ENCODE assay signal across 22 mouse cellular contexts in the genomic region with DNA sequence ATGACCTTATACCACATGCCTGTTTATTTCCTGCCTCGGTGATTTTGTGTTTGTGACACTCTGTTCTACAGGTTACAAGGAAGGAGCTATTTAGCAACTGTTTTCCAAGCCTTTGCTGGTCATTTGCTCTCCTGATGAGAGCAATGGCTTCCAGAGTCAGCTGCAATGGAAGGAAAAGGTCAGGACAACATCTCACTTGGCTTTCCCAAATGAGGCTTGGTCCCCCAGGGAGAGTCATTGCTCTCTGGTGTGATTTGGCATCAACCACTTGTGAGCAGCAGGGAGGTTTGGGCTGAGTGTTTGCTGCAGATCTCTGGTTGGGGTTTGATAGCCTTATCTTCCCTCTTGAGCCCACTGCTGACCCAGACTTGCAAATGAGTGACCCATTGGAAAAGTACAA. TPM values are rescaled to one million over a fixed set of nuclear protein-coding genes. Genes with fewer than 3 reads are reported as not detected.
DNase-seq lines count a peak whose midpoint lies in the region; ATAC-seq lines count a peak whose summit lies in the region.
"Had no signal": no experiment of that assay in that cellular context is flagged by ENCODE, and none has a peak within 500 bp of the region (broad histone marks: within the 10 kb centered on the region; RNA-seq: fewer than 3 reads in every experiment).

No protein-coding gene starts in this region.

- ATAC-seq in inflammation-experienced regulatory T-cells, adult 6 months: no peak
- ATAC-seq: forebrain, embryonic 13.5 days; forebrain, embryonic 15.5 days; forebrain, postnatal 0 days had no signal

- no peak overlapping the region for H3K4me3 ChIP-seq in brown adipose tissue, adult 24 weeks (ENCODE audit: insufficient read depth, low read depth, low read length)
- H3K4me3 ChIP-seq: embryonic facial prominence, embryonic 10.5 days; embryonic facial prominence, embryonic 12.5 days; forebrain, embryonic 13.5 days; forebrain, embryonic 15.5 days had no signal

- peak; percentile 53 for DNase-seq in adrenal gland, postnatal 14 days
- no peak for DNase-seq in adrenal gland, adult 2 months
- DNase-seq in testis, postnatal 10 days (ENCODE audit: low spot score): peak; percentile 29
- DNase-seq in testis, postnatal 14 days (ENCODE audit: low spot score): no peak
- DNase-seq: adrenal gland, adult 8-10 months; cerebellum, adult 11 months; cerebellum, adult 18-20 months; cerebellum, adult 8-10 months; cerebellum, adult 9-11 months; cerebellum, postnatal 14 days; cerebellum, postnatal 36 days; forebrain, postnatal 0 days had no signal

- H3K4me1 ChIP-seq in brown adipose tissue, adult 24 weeks (ENCODE audit: control insufficient read depth, insufficient read depth, insufficient read length, low read length): peaks cover 15% of the 10 kb centered on the region
- H3K4me1 ChIP-seq: embryonic facial prominence, embryonic 10.5 days; embryonic facial prominence, embryonic 12.5 days; forebrain, embryonic 13.5 days; forebrain, embryonic 15.5 days had no signal

- H3K27ac ChIP-seq in brown adipose tissue, adult 24 weeks (replicated peaks; ENCODE audit: low read depth, low read length): peak overlapping the region; percentile 95
- H3K27ac ChIP-seq: embryonic facial prominence, embryonic 10.5 days; embryonic facial prominence, embryonic 12.5 days; forebrain, embryonic 13.5 days; forebrain, embryonic 15.5 days had no signal

RNA-seq across cellular contexts. Expression of gene Lrrn4, which starts 19.9 kb away (rescaled TPM):
- 3.0 and 3.3 TPM in 2 replicates for total RNA-seq in adrenal gland, postnatal 14 days (2021)
- total RNA-seq in adrenal gland, adult 2 months (2021): 1 to 10 TPM; 4.4 to 5.1 TPM
- 8.4 and 10.1 TPM in 2 replicates for polyA plus RNA-seq in adrenal gland, adult 2 months (2012; rRNA removed)
- polyA plus RNA-seq in brown adipose tissue, adult 24 weeks (2012; ENCODE audit: insufficient read depth, insufficient read length, missing spikeins): 1.1 and 1.4 TPM in 2 replicates
- under 1 TPM; 0.44 to 0.62 (median 0.50) TPM for polyA plus RNA-seq in inflammation-experienced regulatory T-cells, adult 6 months (2017; shearing (Covaris generic))
- total RNA-seq: MEL had no signal
- polyA plus RNA-seq: C2C12 had no signal

RNA-seq across cellular contexts. Expression of gene Fermt1, which starts 45.1 kb away (rescaled TPM):
- total RNA-seq in adrenal gland, postnatal 14 days (2021): not detected in 2 replicates
- total RNA-seq in adrenal gland, adult 2 months (2021): not detected
- not detected in 2 replicates for polyA plus RNA-seq in adrenal gland, adult 2 months (2012; rRNA removed)
- not detected in 2 replicates for polyA plus RNA-seq in brown adipose tissue, adult 24 weeks (2012; ENCODE audit: insufficient read depth, insufficient read length, missing spikeins)
- polyA plus RNA-seq in inflammation-experienced regulatory T-cells, adult 6 months (2017; shearing (Covaris generic)): under 1 TPM in 1 of 3 experiments, not detected in 2; 0.11 TPM
- total RNA-seq: adrenal gland, adult 8-10 months; adrenal gland, postnatal 36 days; common myeloid progenitor, adult 5-6 weeks; forebrain, postnatal 0 days; MEL had no signal
- polyA plus RNA-seq: C2C12; forebrain, embryonic 13.5 days; forebrain, embryonic 15.5 days; forebrain, postnatal 0 days had no signal

RNA-seq across cellular contexts. Expression of gene Crls1, which starts 54.1 kb away (rescaled TPM):
- total RNA-seq in adrenal gland, postnatal 14 days (2021): 117 and 131 TPM in 2 replicates
- 100 to 1,000 TPM; 106 to 129 TPM for total RNA-seq in adrenal gland, adult 2 months (2021)
- 142 and 210 TPM in 2 replicates for polyA plus RNA-seq in adrenal gland, adult 2 months (2012; rRNA removed)
- 277 and 328 TPM in 2 replicates for polyA plus RNA-seq in brown adipose tissue, adult 24 weeks (2012; ENCODE audit: insufficient read depth, insufficient read length, missing spikeins)
- polyA plus RNA-seq in inflammation-experienced regulatory T-cells, adult 6 months (2017; shearing (Covaris generic)): 1 to 10 TPM; 2.9 to 4.1 (median 3.6) TPM

Comparison
In these comparisons a context has a peak if more than half of its experiments do, and no peak if none do; other contexts are left out.
1. DNase-seq: peak in adrenal gland, postnatal 14 days (single experiment) and testis, postnatal 10 days (single experiment); none in adrenal gland, adult 2 months (single experiment) and testis, postnatal 14 days (single experiment).
2. RNA of gene Crls1, which starts 54.1 kb away (polyA plus RNA-seq): 277 to 328 TPM in brown adipose tissue, adult 24 weeks and 142 to 210 TPM in adrenal gland, adult 2 months; 2.9 to 4.1 TPM in inflammation-experienced regulatory T-cells, adult 6 months; every median in the first group is over 10 times any median in the second.